Mouse (Mus musculus) neural tube, embryonic 11.5 days (tissue): ENCODE data around the gene Hlcs. TPM values are rescaled to one million over a fixed set of nuclear protein-coding genes. Genes with fewer than 3 reads are reported as not detected.

Experiments used
- ATAC-seq: fragments of 200-750 bp; cut with Nextera tagmentation; 2 replicates; pipeline ENCODE4 v1.8.0; 2017; ENCODE audit warnings: moderate number of reproducible peaks, mild to moderate bottlenecking, moderate TSS enrichment, moderate library complexity; ENCODE audit not compliant: insufficient read depth, low FRiP score, low TSS enrichment
- DNase-seq: peaks from one replicate; pipeline ENCODE4 v3.0.0-alpha.2; 2015; ENCODE audit warnings: low spot score
- H3K27ac ChIP-seq: fragments of 300-500 bp; sonication (generic); 2 replicates; pipeline ENCODE4 v1.5.1; 2014; ENCODE audit warnings: low read depth, mild to moderate bottlenecking, low read length
- H3K27me3 ChIP-seq: fragments of 300-500 bp; sonication (generic); 2 replicates; pipeline ENCODE4 v1.6.1; 2014; ENCODE audit warnings: mild to moderate bottlenecking, low read length, mixed read lengths; ENCODE audit not compliant: control insufficient read depth, insufficient read depth
- H3K36me3 ChIP-seq: fragments of 300-500 bp; sonication (generic); 2 replicates; pipeline ENCODE4 v1.6.1; 2014; ENCODE audit warnings: mild to moderate bottlenecking, low read length, moderate library complexity, mixed read lengths; ENCODE audit not compliant: control insufficient read depth, insufficient read depth
- H3K4me1 ChIP-seq: fragments of 300-500 bp; sonication (generic); 2 replicates; pipeline ENCODE4 v1.6.1; 2014; ENCODE audit warnings: low read length, mixed read lengths; ENCODE audit not compliant: control insufficient read depth, insufficient read depth
- H3K4me2 ChIP-seq: fragments of 300-500 bp; sonication (generic); 2 replicates; pipeline ENCODE4 v1.6.1; 2014; ENCODE audit warnings: low read depth, mild to moderate bottlenecking, moderate library complexity
- H3K4me3 ChIP-seq: fragments of 300-500 bp; sonication (generic); 2 replicates; pipeline ENCODE4 v1.5.1; 2014; ENCODE audit warnings: low read depth, low read length
- H3K9ac ChIP-seq: fragments of 300-500 bp; sonication (generic); 2 replicates; pipeline ENCODE4 v1.6.1; 2014; ENCODE audit warnings: mild to moderate bottlenecking, low read length
- H3K9me3 ChIP-seq: fragments of 300-500 bp; sonication (generic); 2 replicates; pipeline ENCODE4 v1.6.1; 2016; ENCODE audit warnings: low read length; ENCODE audit not compliant: control insufficient read depth
- WGBS: fragments of 180-500 bp; shearing (Covaris S2); extraction: QIAGEN DNeasy Blood & Tissue Kit; methylation state at CpG from one replicate; pipeline ENCODE4 v1.1.7; 2014; 5-methylcytosine and 5-hydroxymethylcytosine counted together
- polyA plus RNA-seq: library from polyadenylated mRNA; unstranded; fragments of >200 nt; fragmentation: Nextera tagmentation; extraction: Ambion mirVana; gene quantifications from 2 replicates; pipeline ENCODE4 v1.2.1, GENCODE M21; 2014

Hlcs gene
- polyA plus RNA-seq, 1 experiment from 2014 or later = 9.4 TPM

DNA sequence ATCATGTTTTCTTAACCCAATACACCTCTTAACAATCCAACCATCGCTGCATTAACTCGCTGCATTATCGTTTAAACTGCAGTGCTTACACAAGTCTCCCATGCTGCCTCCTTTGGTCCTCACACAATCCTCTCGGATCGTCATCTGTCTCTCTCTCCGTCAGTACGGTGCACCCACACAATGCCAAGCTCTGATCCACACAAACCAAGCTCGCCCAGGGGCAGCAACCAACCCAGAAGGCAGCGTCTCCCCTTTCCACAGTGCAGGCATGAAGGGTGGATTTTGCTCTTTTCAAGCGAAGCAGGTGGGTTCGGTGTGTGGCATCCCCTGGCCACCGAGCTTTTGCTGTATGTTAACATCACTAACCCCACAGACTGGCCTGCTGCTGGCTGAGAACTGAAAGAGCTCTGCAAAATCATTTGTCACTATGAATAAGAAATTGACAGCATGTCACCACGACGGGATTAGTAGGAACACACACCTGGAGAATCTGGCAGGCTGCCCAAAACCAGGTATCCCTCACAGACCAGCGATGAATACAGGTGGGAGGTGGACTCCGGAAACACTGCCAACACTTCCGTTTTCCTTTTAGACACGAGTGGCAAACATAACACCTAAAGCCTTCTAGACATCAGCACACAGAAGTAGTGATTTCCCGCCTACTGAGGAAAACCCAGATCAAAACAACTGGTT, 52.3 kb downstream of the Hlcs start:
- DNase-seq (no peak), ATAC-seq (no peak)

DNA sequence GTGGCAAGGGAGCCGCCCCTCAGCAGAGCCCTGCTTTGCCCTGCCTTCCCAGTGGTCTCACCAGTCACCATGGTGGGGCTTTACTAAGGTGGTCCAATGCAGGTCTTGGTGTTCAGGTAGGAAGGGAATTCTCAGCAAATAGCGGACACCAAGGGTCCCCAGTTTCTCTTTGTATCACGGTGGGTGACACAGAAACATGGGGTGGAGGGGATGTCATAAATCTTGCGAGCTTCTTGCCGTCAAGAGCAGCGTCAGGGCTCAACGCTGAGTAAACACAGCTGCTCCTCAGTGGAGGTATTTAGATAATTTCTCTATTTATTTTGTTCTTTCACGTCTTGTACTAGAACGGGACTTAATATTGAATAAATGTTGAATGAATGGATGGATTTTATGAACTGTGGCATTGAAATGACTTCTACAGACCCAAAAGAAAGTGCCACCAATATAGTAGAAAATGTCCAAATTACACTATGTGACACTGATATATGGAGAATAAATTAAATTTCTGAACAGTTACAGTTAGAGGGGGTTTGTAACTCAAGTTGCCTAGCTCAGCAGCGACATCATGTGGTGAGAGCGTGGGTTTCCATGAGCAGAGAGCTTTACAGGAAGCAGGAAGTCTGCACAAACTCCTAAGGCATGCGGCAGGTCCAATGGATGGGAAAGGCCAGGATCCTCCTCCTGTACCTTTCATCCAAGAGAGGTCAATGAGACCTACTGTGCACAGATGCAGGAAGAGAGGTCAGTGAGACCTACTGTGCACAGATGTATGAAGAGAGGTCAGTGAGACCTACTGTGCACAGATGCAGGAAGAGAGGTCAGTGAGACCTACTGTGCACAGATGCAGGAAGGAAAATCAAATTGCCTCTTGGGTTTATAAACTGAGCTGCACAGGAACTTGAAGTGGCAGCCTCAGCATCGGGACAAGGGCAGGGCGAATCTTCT, 54.7 kb downstream of the Hlcs start:
- Histone ChIP-seq H3K27me3 (no peaks in the 10 kb centered on the region), H3K27ac (no peak overlapping the region), H3K4me2 (no peak overlapping the region), H3K4me1 (peaks cover 6% of the 10 kb centered on the region; the same call in 1 of the 2 replicates), H3K4me3 (no peak overlapping the region), H3K9ac (no peak overlapping the region), H3K36me3 (no peaks in the 10 kb centered on the region), H3K9me3 (no peaks in the 10 kb centered on the region)
- DNase-seq (peak; percentile 89), ATAC-seq (peak; percentile 61; the same call in 1 of the 2 replicates)
- 60% methylated on average over 14 of the region's 14 CpGs for WGBS

More for the DNA sequence above, 52.3 kb downstream of the Hlcs start:
- 91% methylated on average over 19 of the region's 19 CpGs for WGBS
- no peak overlapping the region for H3K27ac ChIP-seq
- H3K9me3 ChIP-seq = no peaks in the 10 kb centered on the region
- no peak overlapping the region for H3K4me3 ChIP-seq
- no peak overlapping the region for H3K9ac ChIP-seq
- no peaks in the 10 kb centered on the region for H3K27me3 ChIP-seq
- no peaks in the 10 kb centered on the region for H3K36me3 ChIP-seq
- H3K4me2 ChIP-seq = no peak overlapping the region
- no peaks in the 10 kb centered on the region for H3K4me1 ChIP-seq

GRCm38 (mm10) chr16:94255592-94255991, 57.8 kb downstream of the Hlcs start:
- 85% methylated on average over 4 of the region's 4 CpGs for WGBS
- Histone ChIP-seq H3K27me3 (no peaks in the 10 kb centered on the region), H3K4me3 (no peak overlapping the region), H3K36me3 (no peaks in the 10 kb centered on the region), H3K4me2 (no peak overlapping the region), H3K9ac (no peak overlapping the region), H3K9me3 (no peaks in the 10 kb centered on the region), H3K4me1 (peaks cover 7% of the 10 kb centered on the region; the same call in 1 of the 2 replicates), H3K27ac (no peak overlapping the region)
- ATAC-seq = no peak
- DNase-seq = no peak

DNA sequence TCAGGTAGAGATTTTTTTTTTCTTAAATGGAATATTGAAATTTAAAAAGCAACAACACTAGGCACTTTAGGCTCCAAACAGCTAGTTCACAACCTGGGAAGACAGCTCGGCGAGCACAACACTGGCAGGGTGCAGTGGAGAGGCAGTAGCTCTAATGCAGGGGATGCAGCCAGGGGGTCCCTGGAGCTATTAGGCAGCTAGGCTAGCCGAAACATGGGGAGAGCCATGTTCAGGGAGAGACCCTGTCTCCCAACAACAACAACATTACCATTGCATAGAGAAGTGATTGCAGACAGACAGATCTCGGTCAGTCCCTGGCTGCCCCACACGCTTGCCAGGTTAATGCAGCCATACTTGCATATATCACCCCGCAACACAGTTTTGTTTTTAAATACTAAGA, 58.3 kb downstream of the Hlcs start:
- WGBS = 83% methylated on average over 6 of the region's 6 CpGs
- H3K4me3 ChIP-seq = no peak overlapping the region
- H3K9me3 ChIP-seq = no peaks in the 10 kb centered on the region
- H3K4me2 ChIP-seq = no peak overlapping the region
- H3K36me3 ChIP-seq = no peaks in the 10 kb centered on the region
- no peak overlapping the region for H3K27ac ChIP-seq
- no peak for ATAC-seq
- no peak for DNase-seq
- H3K9ac ChIP-seq = no peak overlapping the region
- no peaks in the 10 kb centered on the region for H3K27me3 ChIP-seq
- peaks cover 7% of the 10 kb centered on the region; the same call in 1 of the 2 replicates for H3K4me1 ChIP-seq

GRCm38 (mm10) chr16:94254415-94254891, 58.9 kb downstream of the Hlcs start:
- Histone ChIP-seq H3K27ac (no peak overlapping the region), H3K4me2 (no peak overlapping the region), H3K4me1 (peaks cover 7% of the 10 kb centered on the region; the same call in 1 of the 2 replicates), H3K9ac (no peak overlapping the region), H3K36me3 (no peaks in the 10 kb centered on the region), H3K4me3 (no peak overlapping the region), H3K27me3 (no peaks in the 10 kb centered on the region), H3K9me3 (no peaks in the 10 kb centered on the region)
- WGBS = 49% methylated on average over 12 of the region's 12 CpGs
- DNase-seq = no peak
- ATAC-seq = no peak

GRCm38 (mm10) chr16:94253671-94254414, 59.5 kb downstream of the Hlcs start:
- H3K27ac ChIP-seq = no peak overlapping the region
- ATAC-seq (no peak), DNase-seq (no peak)
- 58% methylated on average over 24 of the region's 24 CpGs for WGBS
- H3K4me3 ChIP-seq = no peak overlapping the region
- H3K4me1 ChIP-seq = peaks cover 7% of the 10 kb centered on the region; the same call in 1 of the 2 replicates
- H3K36me3 ChIP-seq = no peaks in the 10 kb centered on the region
- no peaks in the 10 kb centered on the region for H3K9me3 ChIP-seq
- H3K9ac ChIP-seq = no peak overlapping the region
- H3K4me2 ChIP-seq = no peak overlapping the region
- no peaks in the 10 kb centered on the region for H3K27me3 ChIP-seq

DNA sequence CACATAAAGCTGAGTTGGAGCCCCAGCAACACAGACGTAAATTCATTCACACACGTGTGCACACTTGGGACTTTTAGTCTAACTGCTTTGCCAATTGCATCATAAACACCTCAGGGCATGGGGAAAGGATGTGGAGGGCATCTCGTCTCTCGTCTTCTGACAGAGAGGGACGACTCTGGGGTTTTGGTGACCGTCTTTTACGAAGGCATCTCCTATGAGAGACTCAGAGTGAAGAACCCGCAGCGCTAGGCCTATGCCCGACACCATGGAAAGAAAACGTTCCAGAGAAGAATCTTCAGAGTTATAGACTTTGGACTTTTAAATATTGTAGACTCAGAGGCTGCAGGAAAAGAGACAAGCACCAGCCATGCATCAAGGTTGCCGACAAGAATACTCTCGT, 61.6 kb downstream of the Hlcs start:
- Histone ChIP-seq H3K4me1 (peaks cover 7% of the 10 kb centered on the region; the same call in 1 of the 2 replicates), H3K9ac (no peak overlapping the region)

GRCm38 (mm10) chr16:94250640-94251349, 62.6 kb downstream of the Hlcs start:
- no peak overlapping the region for H3K4me3 ChIP-seq
- ATAC-seq (no peak), DNase-seq (no peak)
- no peak overlapping the region for H3K9ac ChIP-seq
- no peaks in the 10 kb centered on the region for H3K27me3 ChIP-seq
- WGBS = 83% methylated on average over 15 of the region's 15 CpGs
- H3K27ac ChIP-seq = no peak overlapping the region
- H3K4me1 ChIP-seq = peaks cover 7% of the 10 kb centered on the region; the same call in 1 of the 2 replicates
- H3K36me3 ChIP-seq = no peaks in the 10 kb centered on the region
- no peak overlapping the region for H3K4me2 ChIP-seq
- H3K9me3 ChIP-seq = no peaks in the 10 kb centered on the region

More for the DNA sequence above, 61.6 kb downstream of the Hlcs start:
- Histone ChIP-seq H3K4me3 (no peak overlapping the region), H3K36me3 (no peaks in the 10 kb centered on the region), H3K9me3 (no peaks in the 10 kb centered on the region), H3K4me2 (no peak overlapping the region), H3K27ac (no peak overlapping the region), H3K27me3 (no peaks in the 10 kb centered on the region)
- ATAC-seq (no peak), DNase-seq (no peak)
- WGBS = 71% methylated on average over 13 of the region's 13 CpGs
